Mouse (Mus musculus) spleen, adult 2 months (tissue): Measurements from ENCODE around the gene Prss33. TPM values are rescaled to one million over a fixed set of nuclear protein-coding genes. Genes with fewer than 3 reads are reported as not detected.

ENCODE experiments used
- DNase-seq, 2 experiments: peaks; one replicate each; pipeline versions ENCODE4 v3.0.0 to v3.0.0-alpha.2; 2012 to 2021; ENCODE audit warnings: low spot score in 2 of 2, low read depth in 1 of 2
- H3K27ac ChIP-seq: fragments of 200-500 bp; 2 replicates; pipeline ENCODE4 v1.5.1; 2012; ENCODE audit warnings: low read length, inconsistent platforms; ENCODE audit not compliant: insufficient read depth
- H3K27me3 ChIP-seq: fragments of 200-500 bp; 2 replicates; pipeline ENCODE4 v1.6.1; 2012; ENCODE audit warnings: mild to moderate bottlenecking, moderate library complexity, low read length, inconsistent platforms; ENCODE audit not compliant: control insufficient read depth, insufficient read depth
- H3K36me3 ChIP-seq: fragments of 200-500 bp; 2 replicates; pipeline ENCODE4 v1.6.1; 2012; ENCODE audit warnings: mild to moderate bottlenecking, low read length, inconsistent platforms; ENCODE audit not compliant: control insufficient read depth, insufficient read depth
- H3K4me1 ChIP-seq: fragments of 200-500 bp; 2 replicates; pipeline ENCODE4 v1.6.1; 2011; ENCODE audit warnings: inconsistent platforms; ENCODE audit not compliant: control insufficient read depth, insufficient read depth, insufficient read length
- H3K4me3 ChIP-seq: fragments of 200-500 bp; 2 replicates; pipeline ENCODE4 v1.5.1; 2011; ENCODE audit warnings: mild to moderate bottlenecking, inconsistent platforms; ENCODE audit not compliant: insufficient read depth, insufficient read length; ENCODE audit errors: extremely low read depth
- CTCF ChIP-seq: fragments of 200-500 bp; IDR thresholded peaks from 2 replicates; pipeline ENCODE4 v1.5.1; 2011; ENCODE audit warnings: mild to moderate bottlenecking, inconsistent platforms; ENCODE audit not compliant: insufficient read depth, insufficient read length, insufficient replicate concordance; ENCODE audit errors: extremely low read depth
- POLR2A ChIP-seq: fragments of 200-500 bp; IDR thresholded peaks from 2 replicates; pipeline ENCODE4 v1.6.1; 2011; ENCODE audit warnings: low read depth, low read length, inconsistent platforms
- WGBS: fragments of 180-500 bp; shearing (Covaris S2); methylation state at CpG from one replicate; pipeline ENCODE4 v1.1.7; 2018; 5-methylcytosine and 5-hydroxymethylcytosine counted together
- polyA plus RNA-seq: library from polyadenylated mRNA; depleted of rRNA; stranded (reverse); fragments of >200 nt; gene quantifications from 2 replicates; pipeline ENCODE4 v1.2.3, GENCODE M21; 2012

Gene Prss33
- polyA plus RNA-seq, 1 experiment: 0.09 TPM

DNA sequence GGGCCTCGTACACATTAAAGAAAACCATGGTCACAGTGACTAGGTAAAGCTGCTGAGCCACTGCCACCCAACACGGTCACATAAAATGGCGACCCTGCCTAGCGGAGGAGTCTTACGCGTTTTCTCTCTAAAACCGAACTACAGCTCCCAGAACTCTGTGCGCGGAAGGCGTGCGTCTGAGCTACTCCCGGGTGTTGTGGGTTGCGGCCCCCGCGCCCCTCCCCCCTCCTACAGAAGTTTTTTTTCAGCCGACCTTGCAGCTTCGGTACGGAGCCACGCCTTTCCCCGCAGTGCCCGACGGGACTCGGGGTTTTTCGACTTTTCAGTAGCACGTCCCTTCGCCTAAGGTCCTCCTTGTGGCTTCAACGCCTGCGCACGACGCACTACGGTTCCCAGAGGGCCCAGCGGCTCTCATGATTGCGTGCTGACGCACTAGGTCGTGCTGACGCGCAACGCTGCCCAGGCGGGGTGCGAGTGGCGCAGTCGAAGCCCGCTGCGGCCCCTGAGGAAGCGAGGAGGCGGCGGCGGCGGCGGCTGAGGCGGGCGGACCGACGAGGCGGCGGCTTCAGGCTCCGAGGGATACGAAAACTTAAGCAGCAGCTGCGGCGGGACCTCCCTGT lies 33.0 kb downstream of the Prss33 start:
- WGBS: under 1% methylated on average over 59 of the region's 60 CpGs
- Histone ChIP-seq H3K27me3 (no peaks in the 10 kb centered on the region), H3K27ac (peak overlapping the region; percentile 95), H3K4me1 (peaks cover 11% of the 10 kb centered on the region), H3K4me3 (peak overlapping the region; percentile 90), H3K36me3 (peaks cover 4% of the 10 kb centered on the region)
- peak; percentile 96 to 99 for DNase-seq
- TF ChIP-seq POLR2A (peak; percentile 76), CTCF (no peak)

DNA sequence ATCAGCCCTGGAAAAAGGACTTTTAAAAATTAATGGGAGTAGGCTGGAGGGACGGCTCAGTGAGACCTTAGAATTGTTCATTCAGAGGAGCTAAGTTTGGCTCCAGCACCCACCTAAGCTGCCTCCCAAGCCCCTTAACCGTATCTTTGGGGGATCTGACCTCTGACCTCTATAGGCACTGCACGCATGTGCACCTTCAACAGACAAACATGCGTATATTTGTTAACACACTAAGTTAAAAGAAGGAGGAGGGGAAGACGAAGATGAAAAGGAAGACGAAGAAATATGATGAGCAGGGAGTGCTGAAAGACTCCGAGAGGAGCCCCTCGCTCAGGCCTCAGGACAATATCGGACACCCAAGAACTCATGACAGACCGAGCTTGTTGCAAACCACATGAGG lies 34.2 kb downstream of the Prss33 start:
- DNase-seq: no peak
- no peak for TF ChIP-seq CTCF
- TF ChIP-seq POLR2A: no peak
- peaks cover 7% of the 10 kb centered on the region for H3K4me1 ChIP-seq
- H3K36me3 ChIP-seq: no peaks in the 10 kb centered on the region; the same call in 1 of the 2 replicates
- no peak overlapping the region for H3K27ac ChIP-seq
- no peaks in the 10 kb centered on the region for H3K27me3 ChIP-seq
- 94% methylated on average over 10 of the region's 10 CpGs for WGBS
- no peak overlapping the region for H3K4me3 ChIP-seq

DNA sequence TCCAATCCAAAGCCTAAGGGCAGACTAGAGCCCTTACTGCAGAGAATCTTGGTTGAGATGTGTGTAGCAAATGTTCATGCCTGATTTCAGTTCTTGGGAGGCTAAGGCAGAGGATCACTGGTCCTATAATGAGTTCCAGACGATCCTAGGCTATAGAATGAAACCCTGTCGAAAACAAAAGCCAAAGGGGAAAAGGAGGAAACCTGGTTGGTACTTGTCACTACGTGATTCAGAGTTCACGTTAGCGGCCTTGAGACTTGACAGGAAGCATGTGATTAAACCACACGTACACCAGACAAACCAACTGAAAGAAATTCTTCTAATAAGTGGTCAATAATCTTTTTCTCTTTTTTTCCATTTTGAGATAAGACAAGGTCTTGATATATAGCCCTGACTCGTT lies 38.5 kb downstream of the Prss33 start:
- 25% methylated on average over 7 of the region's 7 CpGs for WGBS
- no peaks in the 10 kb centered on the region for H3K36me3 ChIP-seq
- H3K4me1 ChIP-seq: peaks cover 2% of the 10 kb centered on the region; the same call in 1 of the 2 replicates
- H3K27me3 ChIP-seq: no peaks in the 10 kb centered on the region
- H3K27ac ChIP-seq: no peak overlapping the region; the same call in 1 of the 2 replicates
- DNase-seq: no peak
- no peak overlapping the region for H3K4me3 ChIP-seq
- TF ChIP-seq POLR2A (no peak), CTCF (no peak)

DNA sequence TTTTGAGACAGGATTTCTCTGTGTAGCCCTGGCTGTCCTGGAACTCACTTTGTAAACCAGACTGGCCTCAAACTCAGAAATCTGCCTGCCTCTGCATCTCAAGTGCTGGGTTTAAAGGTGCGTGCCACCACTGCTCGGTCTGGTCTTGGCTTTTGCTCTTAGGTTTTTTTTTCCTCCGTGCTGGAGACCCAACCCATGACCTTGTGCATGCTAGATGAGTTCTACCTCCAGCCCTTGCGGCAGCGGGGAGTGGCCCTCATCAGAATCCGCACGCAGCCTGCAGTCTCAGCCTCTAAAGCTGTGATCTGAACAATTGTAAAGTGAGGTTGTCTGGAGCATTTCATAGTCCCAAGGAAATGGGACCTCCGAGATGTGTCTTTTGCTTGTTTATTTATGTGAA lies 40.5 kb downstream of the Prss33 start:
- no peak for DNase-seq
- H3K27ac ChIP-seq: no peak overlapping the region
- H3K4me1 ChIP-seq: peaks cover 4% of the 10 kb centered on the region; the same call in 1 of the 2 replicates
- no peaks in the 10 kb centered on the region for H3K27me3 ChIP-seq
- TF ChIP-seq POLR2A (no peak), CTCF (no peak)
- WGBS: 95% methylated on average over 8 of the region's 8 CpGs
- no peaks in the 10 kb centered on the region for H3K36me3 ChIP-seq
- H3K4me3 ChIP-seq: no peak overlapping the region

DNA sequence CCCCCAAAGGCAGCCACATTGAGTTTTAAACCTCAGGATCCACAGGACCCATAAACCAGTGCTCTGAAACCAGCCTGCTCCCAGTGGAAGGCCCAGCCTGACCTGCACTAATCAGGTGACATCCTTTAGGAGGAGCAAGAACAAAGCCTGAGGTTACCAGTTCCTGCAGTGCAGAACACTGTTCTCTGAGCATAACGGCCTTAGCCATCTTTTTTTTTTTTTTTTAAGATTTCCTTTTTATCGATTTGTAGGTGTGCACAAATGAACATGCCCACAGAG lies 44.8 kb downstream of the Prss33 start:
- Histone ChIP-seq H3K4me3 (peak overlapping the region; percentile 69), H3K27me3 (0 out of 2 replicates have a peak, but pooled peaks cover 1% of the 10 kb centered on the region), H3K36me3 (no peaks in the 10 kb centered on the region), H3K4me1 (peaks cover 9% of the 10 kb centered on the region; the same call in 1 of the 2 replicates), H3K27ac (no peak overlapping the region)
- no peak for TF ChIP-seq CTCF
- no peak for TF ChIP-seq POLR2A
- DNase-seq: no peak
- WGBS: 9% methylated on average over 2 of the region's 2 CpGs

DNA sequence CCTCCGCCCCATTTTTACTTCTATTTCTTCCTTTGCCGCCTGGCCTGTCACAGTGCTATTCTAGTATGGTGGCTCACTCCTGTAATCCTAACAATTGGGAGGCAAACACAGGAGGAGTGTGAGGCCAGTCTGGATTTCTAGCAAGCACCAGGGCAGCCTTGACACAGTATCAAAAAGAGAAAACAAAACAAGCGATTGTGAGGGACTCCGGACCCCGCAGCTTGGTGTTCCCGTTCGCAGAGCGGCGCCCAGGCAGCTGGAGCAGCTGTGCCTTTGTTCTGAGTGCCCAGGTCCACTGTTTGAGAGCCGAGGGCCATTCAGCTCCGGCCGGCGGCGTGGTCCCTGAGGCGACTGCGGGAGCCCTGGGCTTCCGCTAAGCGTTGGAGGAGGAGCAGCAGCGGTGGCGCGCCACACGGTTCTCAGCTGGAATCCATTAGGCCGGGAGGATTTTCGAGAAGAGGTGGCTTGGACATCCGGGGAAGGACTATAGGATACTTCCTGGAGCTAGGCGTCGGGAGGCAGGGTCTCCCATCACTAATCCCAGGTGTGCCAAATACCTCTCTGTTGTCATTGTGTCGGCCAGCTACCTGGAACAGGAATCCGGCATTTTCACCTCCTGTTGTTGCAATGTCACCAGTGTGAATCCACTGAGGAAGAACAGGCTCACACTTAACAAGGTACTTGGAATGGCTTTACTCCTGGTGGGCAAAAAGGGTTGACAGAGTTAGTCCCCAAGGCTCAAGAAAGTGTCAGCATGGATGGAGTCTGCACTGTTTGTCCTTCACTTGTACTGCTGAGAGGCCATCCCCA lies 45.4 kb downstream of the Prss33 start, which contains the start of gene Srrm2:
TSS of gene Srrm2 (plus strand) at position 264 of the 810 bp plus-strand sequence.
- WGBS: 4% methylated on average over 29 of the region's 29 CpGs
- peak in 1 of 2 experiments; percentile 34 for DNase-seq
- peak within 1 kb of the TSS; percentile 41 for H3K27ac ChIP-seq

More for the DNA sequence above, 45.4 kb downstream of the Prss33 start, which contains the start of gene Srrm2:
- H3K27me3 ChIP-seq: peaks cover 6% of the 10 kb centered on the region; the same call in 1 of the 2 replicates
- peaks cover 9% of the 10 kb centered on the region; the same call in 1 of the 2 replicates for H3K4me1 ChIP-seq
- peak; percentile 35; the same call in 1 of the 2 replicates for TF ChIP-seq POLR2A
- no peak for TF ChIP-seq CTCF
- H3K4me3 ChIP-seq: peak within 1 kb of the TSS; percentile 69
- no peaks in the 10 kb centered on the region for H3K36me3 ChIP-seq
